Mouse (Mus musculus): Measurements from ENCODE around the gene Pheta2.

DNA sequence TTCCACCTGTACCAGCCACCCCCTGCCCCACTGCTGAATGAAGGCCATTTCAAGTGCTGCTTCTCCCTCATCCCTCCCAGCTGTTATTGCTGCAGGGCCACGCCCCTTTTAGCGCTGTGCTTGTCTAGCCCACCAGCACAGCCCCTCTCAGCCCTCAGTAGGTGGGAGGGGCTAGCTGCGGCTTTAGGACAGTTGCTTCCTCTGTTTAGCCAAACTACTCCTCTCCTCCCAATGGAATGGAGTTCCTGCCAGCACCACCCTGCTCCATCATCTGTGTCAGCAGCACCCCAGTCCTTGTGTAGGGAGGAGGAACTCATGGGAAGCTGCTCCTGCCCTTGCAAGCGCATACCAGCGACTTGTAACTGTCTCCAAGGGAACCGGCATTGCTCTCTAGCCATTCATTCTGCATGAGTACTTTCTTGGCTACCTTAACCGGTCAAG lies 45.5 kb upstream of the Pheta2 start:
- TF ChIP-seq CTCF (IDR thresholded peaks at IDR 0.05) (no peak), EP300 (IDR thresholded peaks at IDR 0.05) (no peak)
